Mouse (Mus musculus): ENCODE measurements around the gene Ets2. TPM values are rescaled to one million over a fixed set of nuclear protein-coding genes. Genes with fewer than 3 reads are reported as not detected.

The Ets2 gene
- polyA plus RNA-seq, 1 experiment from 2014 or later, result 16.9 TPM

GRCm38 (mm10) chr16:95717631-95718030 is 15.8 kb downstream of the Ets2 start:
- no peak overlapping the region for H3K4me2 ChIP-seq (replicated peaks)
- H3K4me3 ChIP-seq, result no peak overlapping the region
- WGBS, result 95% methylated on average over 6 of the region's 6 CpGs
- no peak for ATAC-seq (replicated peaks)
- no peak overlapping the region for H3K27ac ChIP-seq (replicated peaks)
- H3K36me3 ChIP-seq, result peaks cover 58% of the 10 kb centered on the region
- no peaks in the 10 kb centered on the region for H3K4me1 ChIP-seq
- no peaks in the 10 kb centered on the region for H3K27me3 ChIP-seq
- no peaks in the 10 kb centered on the region for H3K9me3 ChIP-seq
- no peak overlapping the region for H3K9ac ChIP-seq (replicated peaks)

GRCm38 (mm10) chr16:95718119-95718518 is 16.2 kb downstream of the Ets2 start:
- H3K9ac ChIP-seq (replicated peaks), result no peak overlapping the region
- ATAC-seq (replicated peaks), result no peak
- 97% methylated on average over 4 of the region's 4 CpGs for WGBS
- no peaks in the 10 kb centered on the region for H3K4me1 ChIP-seq
- H3K4me3 ChIP-seq, result no peak overlapping the region
- H3K4me2 ChIP-seq (replicated peaks), result no peak overlapping the region
- no peaks in the 10 kb centered on the region for H3K27me3 ChIP-seq
- no peaks in the 10 kb centered on the region for H3K9me3 ChIP-seq
- peaks cover 58% of the 10 kb centered on the region for H3K36me3 ChIP-seq
- no peak overlapping the region for H3K27ac ChIP-seq (replicated peaks)

GRCm38 (mm10) chr16:95720532-95720931 is 18.7 kb downstream of the Ets2 start:
- Histone ChIP-seq H3K4me3 (no peak overlapping the region), H3K4me2 (replicated peaks) (no peak overlapping the region), H3K4me1 (no peaks in the 10 kb centered on the region), H3K9ac (replicated peaks) (no peak overlapping the region), H3K27ac (replicated peaks) (no peak overlapping the region), H3K9me3 (no peaks in the 10 kb centered on the region), H3K27me3 (no peaks in the 10 kb centered on the region), H3K36me3 (peaks cover 42% of the 10 kb centered on the region)
- no peak for ATAC-seq (replicated peaks)
- 92% methylated on average over 8 of the region's 8 CpGs for WGBS

- Histone ChIP-seq H3K9me3 (no peaks in the 10 kb centered on the region), H3K9ac (replicated peaks) (no peak overlapping the region), H3K27ac (replicated peaks) (no peak overlapping the region), H3K4me3 (no peak overlapping the region), H3K4me2 (replicated peaks) (no peak overlapping the region), H3K4me1 (no peaks in the 10 kb centered on the region), H3K36me3 (peaks cover 8% of the 10 kb centered on the region; the same call in 1 of the 2 replicates), H3K27me3 (no peaks in the 10 kb centered on the region)
- no peak for ATAC-seq (replicated peaks)
- 89% methylated on average over 2 of the region's 2 CpGs for WGBS
Observed at GRCm38 (mm10) chr16:95724251-95724650, 22.4 kb downstream of the Ets2 start.

GRCm38 (mm10) chr16:95724776-95725175 is 22.9 kb downstream of the Ets2 start:
- ATAC-seq (replicated peaks), result no peak
- no peak overlapping the region for H3K27ac ChIP-seq (replicated peaks)
- 80% methylated on average over 5 of the region's 5 CpGs for WGBS

GRCm38 (mm10) chr16:95726802-95727201 is 24.9 kb downstream of the Ets2 start:
- H3K9ac ChIP-seq (replicated peaks), result no peak overlapping the region
- H3K4me2 ChIP-seq (replicated peaks), result no peak overlapping the region
- no peaks in the 10 kb centered on the region for H3K36me3 ChIP-seq
- H3K27me3 ChIP-seq, result no peaks in the 10 kb centered on the region
- H3K9me3 ChIP-seq, result no peaks in the 10 kb centered on the region
- WGBS, result 97% methylated on average over 4 of the region's 4 CpGs
- no peak overlapping the region for H3K4me3 ChIP-seq
- H3K4me1 ChIP-seq, result no peaks in the 10 kb centered on the region
- no peak for ATAC-seq (replicated peaks)
- H3K27ac ChIP-seq (replicated peaks), result no peak overlapping the region

More at GRCm38 (mm10) chr16:95724776-95725175, 22.9 kb downstream of the Ets2 start:
- no peaks in the 10 kb centered on the region for H3K4me1 ChIP-seq
- H3K4me3 ChIP-seq, result no peak overlapping the region
- H3K27me3 ChIP-seq, result no peaks in the 10 kb centered on the region
- peaks cover 7% of the 10 kb centered on the region; the same call in 1 of the 2 replicates for H3K36me3 ChIP-seq
- H3K9ac ChIP-seq (replicated peaks), result no peak overlapping the region
- H3K9me3 ChIP-seq, result no peaks in the 10 kb centered on the region
- H3K4me2 ChIP-seq (replicated peaks), result no peak overlapping the region

GRCm38 (mm10) chr16:95728453-95729435 is 26.9 kb downstream of the Ets2 start:
- no peaks in the 10 kb centered on the region for H3K4me1 ChIP-seq
- no peak overlapping the region for H3K4me2 ChIP-seq (replicated peaks)
- no peaks in the 10 kb centered on the region for H3K27me3 ChIP-seq
- no peak overlapping the region for H3K4me3 ChIP-seq
- H3K9me3 ChIP-seq, result no peaks in the 10 kb centered on the region
- ATAC-seq (replicated peaks), result no peak
- H3K27ac ChIP-seq (replicated peaks), result no peak overlapping the region
- H3K36me3 ChIP-seq, result no peaks in the 10 kb centered on the region
- H3K9ac ChIP-seq (replicated peaks), result no peak overlapping the region
- WGBS, result 82% methylated on average over 10 of the region's 10 CpGs

DNA sequence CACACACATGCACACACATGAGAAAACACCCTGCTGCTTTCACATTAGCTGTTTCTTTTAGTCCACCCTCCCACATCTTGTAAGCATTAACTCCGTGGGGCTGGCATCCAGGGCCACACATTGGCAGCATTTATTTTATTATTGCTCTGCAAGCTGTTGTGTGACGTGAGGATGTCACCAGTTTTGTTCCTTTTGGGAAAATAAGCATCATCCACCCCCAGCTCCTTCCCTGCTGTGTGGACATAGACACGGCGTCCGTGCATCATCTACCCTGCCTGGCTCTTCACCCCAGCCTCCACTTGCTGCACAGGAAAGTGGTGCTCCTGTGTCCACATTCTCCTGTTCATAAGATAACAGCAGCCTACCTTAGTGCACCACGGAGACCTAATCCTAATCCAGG is 27.9 kb downstream of the Ets2 start:
- Histone ChIP-seq H3K27ac (replicated peaks) (no peak overlapping the region), H3K27me3 (no peaks in the 10 kb centered on the region), H3K36me3 (no peaks in the 10 kb centered on the region), H3K9me3 (no peaks in the 10 kb centered on the region), H3K4me1 (no peaks in the 10 kb centered on the region), H3K4me3 (no peak overlapping the region), H3K4me2 (replicated peaks) (no peak overlapping the region), H3K9ac (replicated peaks) (no peak overlapping the region)
- 77% methylated on average over 6 of the region's 6 CpGs for WGBS
- no peak for ATAC-seq (replicated peaks)

DNA sequence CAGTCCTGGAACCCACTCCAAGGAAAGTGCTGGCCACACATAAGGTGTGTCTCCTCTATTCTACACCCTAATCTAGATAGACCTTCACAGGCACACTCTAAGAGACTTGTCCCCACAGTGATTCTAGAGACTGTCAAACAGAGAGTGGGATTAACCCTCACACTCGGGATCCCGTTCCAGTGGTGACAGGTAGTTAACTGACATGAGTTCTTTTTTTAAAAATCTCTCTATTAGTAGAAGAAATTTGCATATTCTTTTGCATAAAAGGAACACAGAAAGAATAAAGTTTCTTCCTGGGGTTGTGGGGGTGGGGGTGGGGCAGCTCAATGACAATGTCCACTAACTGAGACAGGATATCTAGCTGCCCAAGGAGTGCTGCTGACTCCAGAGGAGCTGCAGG is 32.9 kb downstream of the Ets2 start:
- WGBS, result 54% methylated on average over 2 of the region's 2 CpGs

GRCm38 (mm10) chr16:95736059-95736458 is 34.2 kb downstream of the Ets2 start:
- Histone ChIP-seq H3K4me1 (no peaks in the 10 kb centered on the region), H3K4me2 (replicated peaks) (no peak overlapping the region), H3K27me3 (no peaks in the 10 kb centered on the region)

More for the DNA sequence above, 32.9 kb downstream of the Ets2 start:
- no peak overlapping the region for H3K4me2 ChIP-seq (replicated peaks)
- H3K27me3 ChIP-seq, result no peaks in the 10 kb centered on the region
- no peaks in the 10 kb centered on the region for H3K9me3 ChIP-seq
- no peak overlapping the region for H3K9ac ChIP-seq (replicated peaks)
- ATAC-seq (replicated peaks), result no peak
- H3K4me3 ChIP-seq, result no peak overlapping the region
- no peak overlapping the region for H3K27ac ChIP-seq (replicated peaks)
- H3K4me1 ChIP-seq, result no peaks in the 10 kb centered on the region
- no peaks in the 10 kb centered on the region for H3K36me3 ChIP-seq

GRCm38 (mm10) chr16:95736470-95736869 is 34.6 kb downstream of the Ets2 start:
- H3K9ac ChIP-seq (replicated peaks), result no peak overlapping the region
- WGBS, result 86% methylated on average over 6 of the region's 6 CpGs
- no peak for ATAC-seq (replicated peaks)

More at GRCm38 (mm10) chr16:95736059-95736458, 34.2 kb downstream of the Ets2 start:
- Histone ChIP-seq H3K4me3 (no peak overlapping the region), H3K36me3 (no peaks in the 10 kb centered on the region), H3K9ac (replicated peaks) (no peak overlapping the region), H3K9me3 (no peaks in the 10 kb centered on the region), H3K27ac (replicated peaks) (no peak overlapping the region)
- ATAC-seq (replicated peaks), result no peak

GRCm38 (mm10) chr16:95739522-95739921 is 37.6 kb downstream of the Ets2 start:
- Histone ChIP-seq H3K27ac (replicated peaks) (no peak overlapping the region), H3K9ac (replicated peaks) (no peak overlapping the region), H3K4me3 (no peak overlapping the region), H3K9me3 (no peaks in the 10 kb centered on the region), H3K36me3 (no peaks in the 10 kb centered on the region), H3K27me3 (no peaks in the 10 kb centered on the region), H3K4me2 (replicated peaks) (no peak overlapping the region), H3K4me1 (no peaks in the 10 kb centered on the region)
- 41% methylated on average over 6 of the region's 6 CpGs for WGBS
- no peak for ATAC-seq (replicated peaks)

More at GRCm38 (mm10) chr16:95736470-95736869, 34.6 kb downstream of the Ets2 start:
- Histone ChIP-seq H3K36me3 (no peaks in the 10 kb centered on the region), H3K27ac (replicated peaks) (no peak overlapping the region), H3K27me3 (no peaks in the 10 kb centered on the region), H3K4me3 (no peak overlapping the region), H3K4me2 (replicated peaks) (no peak overlapping the region), H3K4me1 (no peaks in the 10 kb centered on the region), H3K9me3 (no peaks in the 10 kb centered on the region)
